Mouse (Mus musculus) myocyte (in vitro differentiated cells): ENCODE measurements around the gene Ubac2. TPM values are rescaled to one million over a fixed set of nuclear protein-coding genes. Genes with fewer than 3 reads are reported as not detected.

Experiments used
- H3K27me3 ChIP-seq: one replicate; pipeline ENCODE4 v1.6.1; 2011; ENCODE audit not compliant: control insufficient read depth, insufficient read depth, insufficient read length
- H3K36me3 ChIP-seq: one replicate; pipeline ENCODE4 v1.6.1; 2011; ENCODE audit not compliant: control insufficient read depth, insufficient read depth
- H3K4me2 ChIP-seq: one replicate; pipeline ENCODE4 v1.6.1; 2011; ENCODE audit warnings: low read depth, control low read depth
- H3K4me3 ChIP-seq: one replicate; pipeline ENCODE4 v1.5.1; 2011; ENCODE audit warnings: mild to moderate bottlenecking, control low read depth, moderate library complexity
- H3K79me2 ChIP-seq: one replicate; pipeline ENCODE4 v1.6.1; 2011; ENCODE audit not compliant: control insufficient read depth, insufficient read depth
- H3ac ChIP-seq: one replicate; pipeline ENCODE4 v1.6.1; 2011; ENCODE audit not compliant: control insufficient read depth, insufficient read length
- CEBPB ChIP-seq: IDR thresholded peaks from 2 replicates; pipeline ENCODE4 v1.6.1; 2011; ENCODE audit warnings: mild to moderate bottlenecking, moderate library complexity; ENCODE audit not compliant: poor library complexity, insufficient read depth, severe bottlenecking
- E2F4 ChIP-seq: IDR thresholded peaks from one replicate; pipeline ENCODE4 v1.6.1; 2011; ENCODE audit warnings: mild to moderate bottlenecking, control low read depth, moderate library complexity; ENCODE audit not compliant: insufficient read depth
- MAX ChIP-seq: IDR thresholded peaks from one replicate; pipeline ENCODE4 v1.6.1; 2011; ENCODE audit warnings: low read depth, mild to moderate bottlenecking, control low read depth
- MYOD1 ChIP-seq, 3 experiments: IDR thresholded peaks; one replicate each; pipeline ENCODE4 v1.6.1; 2011; ENCODE audit warnings: control low read depth in 2 of 3, low read depth in 2 of 3, mild to moderate bottlenecking in 2 of 3, moderate library complexity in 1 of 3; ENCODE audit not compliant: insufficient read length in 2 of 3, control insufficient read depth in 1 of 3
- MYOG ChIP-seq, 3 experiments: IDR thresholded peaks; one replicate each; pipeline ENCODE4 v1.6.1; 2011; ENCODE audit warnings: control low read depth in 2 of 3, low read depth in 2 of 3, mild to moderate bottlenecking in 2 of 3; ENCODE audit not compliant: insufficient read length in 2 of 3, control insufficient read depth in 1 of 3, insufficient read depth in 1 of 3
- POLR2A ChIP-seq: IDR thresholded peaks from one replicate; pipeline ENCODE4 v1.6.1; 2011; ENCODE audit warnings: low read depth, mild to moderate bottlenecking, control low read depth, moderate library complexity; ENCODE audit not compliant: insufficient read length
- POLR2AphosphoS2 ChIP-seq: IDR thresholded peaks from one replicate; pipeline ENCODE4 v1.6.1; 2011; ENCODE audit warnings: low read depth, control low read depth; ENCODE audit not compliant: insufficient read length
- REST ChIP-seq: IDR thresholded peaks from one replicate; pipeline ENCODE4 v1.6.1; 2011; ENCODE audit warnings: mild to moderate bottlenecking, control low read depth, moderate library complexity; ENCODE audit not compliant: insufficient read depth, insufficient read length
- SRF ChIP-seq: IDR thresholded peaks from one replicate; pipeline ENCODE4 v1.6.1; 2011; ENCODE audit warnings: low read depth; ENCODE audit not compliant: control insufficient read depth, insufficient read length
- TCF12 ChIP-seq: IDR thresholded peaks from one replicate; pipeline ENCODE4 v1.6.1; 2011; ENCODE audit warnings: mild to moderate bottlenecking, control low read depth; ENCODE audit not compliant: poor library complexity, insufficient read depth, severe bottlenecking
- TCF3 ChIP-seq: IDR thresholded peaks from one replicate; pipeline ENCODE4 v1.6.1; 2011; ENCODE audit warnings: low read depth, control low read depth; ENCODE audit not compliant: insufficient read length
- USF1 ChIP-seq: IDR thresholded peaks from one replicate; pipeline ENCODE4 v1.6.1; 2011; ENCODE audit warnings: low read depth, mild to moderate bottlenecking, control low read depth, moderate library complexity
- polyA plus RNA-seq: library from polyadenylated mRNA; unstranded; fragments of >200 nt; fragmentation: generic; extraction: Trizol; gene quantifications from one replicate; pipeline ENCODE4 v1.2.1, GENCODE M21; 2012; ENCODE audit warnings: missing spikeins

Gene Ubac2
- polyA plus RNA-seq, 1 experiment: 33.1 TPM

- H3K4me2 ChIP-seq: no peak overlapping the region
- H3ac ChIP-seq: no peak overlapping the region
- TF ChIP-seq CEBPB (no peak), E2F4 (no peak), POLR2AphosphoS2 (no peak), SRF (no peak)
- no peaks in the 10 kb centered on the region for H3K79me2 ChIP-seq
- no peaks in the 10 kb centered on the region for H3K27me3 ChIP-seq
- H3K36me3 ChIP-seq: peaks cover 4% of the 10 kb centered on the region
- no peak overlapping the region for H3K4me3 ChIP-seq
Observed at GRCm38 (mm10) chr14:121932180-121932579, 53.8 kb downstream of the Ubac2 start.

GRCm38 (mm10) chr14:121933906-121934596 lies 55.6 kb downstream of the Ubac2 start:
- H3K4me2 ChIP-seq: no peak overlapping the region
- no peaks in the 10 kb centered on the region for H3K79me2 ChIP-seq
- no peak overlapping the region for H3ac ChIP-seq
- TF ChIP-seq POLR2A: no peak
- no peak for TF ChIP-seq MAX
- TF ChIP-seq TCF3: no peak
- H3K4me3 ChIP-seq: no peak overlapping the region
- H3K36me3 ChIP-seq: peaks cover 4% of the 10 kb centered on the region
- H3K27me3 ChIP-seq: no peaks in the 10 kb centered on the region

DNA sequence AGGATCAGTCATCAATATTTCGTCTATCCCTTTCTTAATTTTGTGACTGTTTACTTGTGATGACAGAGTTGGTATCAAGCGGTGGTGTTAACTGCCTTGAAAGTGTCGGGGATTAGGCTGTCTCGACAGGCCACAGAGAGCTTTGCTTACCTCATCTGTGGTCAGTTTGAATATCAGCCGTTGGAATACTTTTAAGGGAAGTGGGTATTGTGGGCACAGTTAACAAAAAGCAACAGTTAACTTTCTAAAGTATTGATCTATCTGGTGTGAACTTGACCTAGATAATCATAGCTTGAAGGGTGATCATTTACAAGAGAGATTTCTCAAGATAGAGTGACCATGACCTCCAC lies 56.2 kb downstream of the Ubac2 start:
- no peak overlapping the region for H3K4me3 ChIP-seq
- TF ChIP-seq SRF (no peak), CEBPB (no peak), POLR2AphosphoS2 (no peak), MAX (no peak), TCF3 (no peak), REST (no peak), MYOG (IDR thresholded peaks at IDR 0.05; ENCODE audit: control insufficient read depth in 1 of 3, insufficient read depth in 1 of 3, insufficient read length in 2 of 3, low read depth in 2 of 3) (no peak), USF1 (no peak), E2F4 (no peak), MYOD1 (IDR thresholded peaks at IDR 0.05; ENCODE audit: control insufficient read depth in 1 of 3, insufficient read length in 2 of 3, low read depth in 2 of 3) (no peak), TCF12 (no peak), POLR2A (no peak)
- H3K27me3 ChIP-seq: no peaks in the 10 kb centered on the region
- no peak overlapping the region for H3ac ChIP-seq
- no peaks in the 10 kb centered on the region for H3K79me2 ChIP-seq
- H3K36me3 ChIP-seq: peaks cover 4% of the 10 kb centered on the region
- H3K4me2 ChIP-seq: no peak overlapping the region

DNA sequence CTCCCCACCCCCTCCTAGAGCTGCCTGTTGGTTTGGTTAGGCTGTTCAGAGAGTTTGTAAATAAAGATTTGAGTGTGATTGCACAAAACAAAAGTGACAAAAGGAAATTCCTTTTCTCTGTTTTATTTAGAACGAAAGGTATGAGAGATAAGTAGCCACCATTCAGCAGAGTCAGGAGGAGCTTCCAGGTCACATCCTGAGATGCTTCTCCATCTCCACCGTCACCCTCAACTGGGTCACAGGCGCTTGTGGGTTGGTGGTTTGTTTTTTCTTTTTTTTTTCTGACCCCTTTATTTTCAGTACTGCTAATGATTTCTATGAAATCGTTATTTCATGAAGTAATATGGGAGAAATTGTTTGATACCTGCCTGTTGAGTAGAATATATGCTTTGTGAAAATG lies 57.9 kb downstream of the Ubac2 start:
- Histone ChIP-seq H3K27me3 (no peaks in the 10 kb centered on the region), H3K4me3 (no peak overlapping the region), H3ac (no peak overlapping the region), H3K79me2 (no peaks in the 10 kb centered on the region), H3K4me2 (no peak overlapping the region), H3K36me3 (peaks cover 4% of the 10 kb centered on the region)
- no peak for TF ChIP-seq REST
- TF ChIP-seq POLR2A: no peak
- no peak for TF ChIP-seq SRF
- no peak for TF ChIP-seq MAX
- no peak for TF ChIP-seq E2F4
- no peak for TF ChIP-seq TCF3
- TF ChIP-seq MYOD1 (IDR thresholded peaks at IDR 0.05; ENCODE audit: control insufficient read depth in 1 of 3, insufficient read length in 2 of 3, low read depth in 2 of 3): no peak
- TF ChIP-seq MYOG (IDR thresholded peaks at IDR 0.05; ENCODE audit: control insufficient read depth in 1 of 3, insufficient read depth in 1 of 3, insufficient read length in 2 of 3, low read depth in 2 of 3): no peak
- no peak for TF ChIP-seq TCF12

DNA sequence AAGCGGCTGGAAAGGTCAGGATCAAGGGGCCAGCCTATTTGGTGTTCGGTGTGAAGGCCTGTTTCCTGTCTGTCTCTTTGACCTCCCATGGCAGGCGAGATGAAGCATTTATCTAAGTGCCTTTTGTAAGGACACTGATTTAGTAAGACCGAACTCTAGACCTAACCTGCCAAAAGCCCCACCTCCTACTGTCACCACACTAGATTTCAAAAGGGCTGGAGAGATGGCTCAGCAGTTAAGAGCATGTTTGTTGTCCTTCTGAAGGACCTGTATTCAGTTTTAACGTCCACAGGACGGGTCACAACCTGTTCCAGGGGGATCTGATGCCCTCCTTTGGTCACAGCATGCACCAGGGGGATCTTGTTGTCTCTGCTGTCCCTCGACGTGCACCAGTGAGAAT lies 58.4 kb downstream of the Ubac2 start:
- peaks cover 4% of the 10 kb centered on the region for H3K36me3 ChIP-seq
- no peak overlapping the region for H3ac ChIP-seq
- H3K79me2 ChIP-seq: no peaks in the 10 kb centered on the region
- TF ChIP-seq REST: no peak
- no peak for TF ChIP-seq E2F4
- TF ChIP-seq CEBPB: no peak
- no peak for TF ChIP-seq MYOD1 (IDR thresholded peaks at IDR 0.05; ENCODE audit: control insufficient read depth in 1 of 3, insufficient read length in 2 of 3, low read depth in 2 of 3)
- no peak for TF ChIP-seq MYOG (IDR thresholded peaks at IDR 0.05; ENCODE audit: control insufficient read depth in 1 of 3, insufficient read depth in 1 of 3, insufficient read length in 2 of 3, low read depth in 2 of 3)
- no peak overlapping the region for H3K4me3 ChIP-seq
- no peaks in the 10 kb centered on the region for H3K27me3 ChIP-seq
- no peak overlapping the region for H3K4me2 ChIP-seq
